Mouse (Mus musculus) c-Kit-positive CD71-positive TER-119-positive erythroid progenitor cells, embryonic 14.5 days (primary cell): Measurements from ENCODE around the gene Runx2.

Experiments used
- DNase-seq: peaks from one replicate; pipeline ENCODE4 v3.0.0-alpha.2; 2013; ENCODE audit warnings: low spot score

Gene Runx2

DNA sequence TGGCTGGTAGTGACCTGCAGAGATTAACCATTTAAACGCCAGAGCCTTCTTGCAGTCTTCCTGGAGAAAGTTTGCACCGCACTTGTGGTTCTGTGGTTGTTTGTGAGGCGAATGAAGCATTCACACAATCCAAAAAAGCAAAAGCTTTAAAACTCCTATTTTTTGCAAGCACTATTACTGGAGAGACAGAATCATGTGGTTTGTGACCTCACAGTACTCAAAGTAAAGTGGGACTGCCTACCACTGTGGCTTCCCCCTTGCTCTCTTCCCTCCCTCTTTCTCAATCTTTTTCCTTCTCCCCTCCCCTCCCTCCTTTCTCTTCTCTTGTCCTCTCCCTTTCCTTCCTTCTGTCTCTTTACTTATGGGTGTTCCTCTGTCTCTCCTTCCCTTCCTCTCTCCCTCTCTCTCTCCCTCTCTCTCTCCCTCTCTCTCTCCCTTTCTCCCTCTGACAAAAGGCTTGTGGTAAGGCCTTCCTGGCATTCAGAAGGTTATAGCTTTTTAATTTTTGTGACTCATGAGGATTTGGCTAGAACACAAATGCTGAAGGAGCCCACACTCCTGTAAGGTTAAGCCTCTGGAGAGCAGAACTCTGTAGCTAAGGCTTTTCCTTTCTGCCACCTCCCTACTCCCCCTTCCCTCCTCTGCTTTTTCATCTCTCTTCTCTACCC, at the start of gene Runx2:
Gene Runx2 (minus strand): TSS at position 290 of the 668 bp plus-strand sequence.
- DNase-seq: no peak

DNA sequence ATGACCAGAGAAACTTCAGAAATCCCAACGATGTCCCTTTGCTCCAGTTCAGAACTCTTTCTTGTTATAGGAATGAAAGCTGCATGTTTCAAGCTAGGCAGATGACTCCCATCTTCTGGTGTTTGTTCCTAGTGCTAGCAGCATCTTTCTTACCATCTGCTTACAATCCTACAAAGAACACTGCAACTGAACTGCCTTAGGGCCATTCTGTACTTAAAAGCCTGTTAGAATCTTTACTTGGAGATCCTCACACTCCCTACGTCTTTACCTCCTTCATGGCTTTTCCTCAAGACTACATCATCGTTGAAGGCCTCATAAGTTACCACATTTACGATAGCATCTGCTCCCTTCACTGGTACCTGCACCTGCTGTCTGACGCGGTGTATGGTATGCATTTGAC, 48.6 kb upstream of the Runx2 start:
- no peak for DNase-seq

DNA sequence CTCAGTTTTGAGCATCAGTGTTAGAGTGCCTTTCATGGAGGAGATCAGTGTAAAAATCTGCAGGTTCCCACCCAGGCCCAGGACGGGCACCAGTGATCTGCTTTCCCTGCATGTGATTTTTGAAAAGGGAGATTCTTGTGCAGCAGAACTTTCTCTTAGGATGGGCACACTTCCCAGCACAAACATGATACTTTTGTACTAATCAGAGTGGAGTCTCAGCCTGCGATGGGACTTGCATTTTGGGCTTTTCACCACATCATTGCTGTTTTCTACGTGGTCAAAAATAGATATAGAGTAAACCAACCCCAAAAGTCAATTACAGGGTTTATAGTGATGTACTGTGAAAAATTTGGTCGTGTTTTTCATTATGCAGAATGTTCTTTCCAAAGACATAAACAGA, 27.6 kb upstream of the Runx2 start:
- DNase-seq: no peak

DNA sequence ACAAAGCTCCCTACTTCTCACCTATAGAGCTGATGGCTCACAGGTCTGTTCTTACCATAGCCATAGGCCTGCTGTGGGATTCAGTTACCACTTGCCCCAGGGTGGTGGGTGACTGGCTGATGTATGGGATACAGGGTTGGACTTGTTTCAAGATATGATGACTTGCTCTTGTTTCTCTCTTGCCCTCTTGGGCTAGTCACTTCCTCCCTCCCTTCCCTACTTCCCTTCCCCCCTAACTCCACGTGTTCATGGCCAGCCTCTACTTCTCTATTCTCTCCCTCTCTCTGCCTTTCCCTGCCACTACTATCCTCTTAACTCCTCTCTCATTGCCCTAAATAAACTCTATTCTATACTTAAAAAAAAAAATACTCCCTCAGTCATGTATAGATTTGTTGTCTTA, 16.6 kb upstream of the Runx2 start:
- DNase-seq: no peak

DNA sequence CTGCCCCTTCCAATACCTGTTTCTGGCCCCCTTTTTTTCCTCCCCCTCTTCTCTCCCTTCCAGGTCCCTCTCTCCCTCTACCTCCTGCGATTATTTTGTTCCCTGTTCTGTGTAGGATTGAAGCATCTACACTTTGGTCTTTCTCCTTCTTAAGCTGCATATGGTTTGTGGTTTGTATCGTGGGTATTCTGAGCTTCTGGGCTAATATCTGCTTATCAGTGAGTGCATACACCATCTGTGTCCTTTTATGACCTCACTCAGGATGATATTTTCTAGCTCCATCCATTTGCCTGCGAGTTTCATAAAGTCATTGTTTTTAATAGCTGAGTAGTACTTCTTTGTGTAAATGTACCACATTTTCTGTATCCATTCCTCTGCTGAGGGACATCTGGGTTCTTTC, 15.0 kb upstream of the Runx2 start:
- DNase-seq: no peak

DNA sequence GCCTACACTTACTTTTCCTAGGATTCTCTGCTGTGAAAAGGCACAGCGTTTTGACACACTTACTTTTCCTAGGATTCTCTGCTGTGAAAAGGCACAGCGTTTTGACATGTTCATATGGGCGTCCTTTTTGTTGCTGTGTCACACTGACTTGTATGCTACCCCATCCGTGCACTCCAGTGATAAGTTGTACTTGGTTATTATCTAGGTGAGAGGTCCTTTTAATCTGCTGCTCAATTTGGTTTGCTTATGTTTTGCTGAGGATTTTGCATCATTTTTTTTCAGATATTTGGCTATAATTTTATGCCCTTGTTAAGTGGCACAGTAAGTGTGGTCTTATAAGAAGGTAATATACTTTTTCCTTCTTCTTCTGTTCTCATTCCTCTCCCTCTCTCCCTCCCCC, 13.4 kb upstream of the Runx2 start:
- DNase-seq: peak; percentile 59

DNA sequence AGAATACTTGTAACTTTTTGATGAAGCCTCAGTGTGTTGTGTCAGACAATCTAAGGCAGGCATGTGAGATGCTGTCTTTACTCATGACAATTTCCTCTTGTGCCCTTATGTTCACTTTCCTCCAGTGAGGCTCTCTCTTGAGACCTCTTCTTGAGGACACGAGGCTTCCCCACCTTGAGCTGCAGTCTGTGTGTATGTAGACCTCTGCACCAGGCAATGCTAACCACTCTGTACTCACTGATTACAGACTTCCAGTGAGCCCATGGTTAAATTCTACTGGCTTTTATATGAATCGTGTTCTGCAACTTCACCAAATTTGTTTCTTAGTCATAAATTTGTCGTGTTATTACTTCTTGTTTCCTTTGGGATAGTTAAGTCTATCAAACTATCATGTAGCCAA, 12.5 kb upstream of the Runx2 start:
- no peak for DNase-seq

DNA sequence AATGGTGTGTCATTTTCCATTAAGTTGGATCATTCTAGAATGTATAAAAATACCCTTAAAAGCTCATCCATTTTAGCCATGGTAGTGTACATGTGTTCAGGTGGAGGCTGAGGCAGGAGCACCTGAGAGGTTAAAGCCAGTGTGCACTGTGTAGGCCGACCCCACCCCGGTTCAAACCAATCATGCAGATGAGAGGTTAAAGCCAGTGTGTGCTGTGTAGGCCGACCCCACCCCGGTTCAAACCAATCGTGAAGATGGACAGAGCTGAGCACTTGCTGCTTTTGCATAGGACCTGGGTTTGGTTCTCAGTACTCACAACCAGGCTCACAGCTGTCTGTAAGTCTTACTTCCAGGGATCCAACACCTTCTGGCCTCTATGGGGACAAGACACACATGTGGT, 7.3 kb upstream of the Runx2 start:
- DNase-seq: no peak

DNA sequence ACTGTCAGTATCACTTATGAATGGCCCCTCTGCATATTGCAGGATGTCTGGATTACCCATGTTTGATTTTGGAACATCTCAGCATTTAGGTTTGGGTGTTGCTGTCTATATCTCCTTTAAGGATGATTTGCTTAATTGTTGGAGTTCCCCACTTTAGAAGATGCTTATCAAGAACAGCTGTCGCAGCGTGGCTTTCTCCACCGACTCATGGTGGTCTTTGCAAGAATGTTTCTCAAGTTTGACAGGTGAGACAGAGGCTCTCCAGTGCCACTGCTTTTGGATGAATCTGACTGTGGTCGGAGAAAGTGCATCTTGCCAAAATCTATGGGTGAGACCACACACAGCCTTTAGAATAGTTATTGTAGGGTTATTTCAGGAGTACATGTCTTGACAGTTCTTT, 5.2 kb upstream of the Runx2 start:
- DNase-seq: no peak

DNA sequence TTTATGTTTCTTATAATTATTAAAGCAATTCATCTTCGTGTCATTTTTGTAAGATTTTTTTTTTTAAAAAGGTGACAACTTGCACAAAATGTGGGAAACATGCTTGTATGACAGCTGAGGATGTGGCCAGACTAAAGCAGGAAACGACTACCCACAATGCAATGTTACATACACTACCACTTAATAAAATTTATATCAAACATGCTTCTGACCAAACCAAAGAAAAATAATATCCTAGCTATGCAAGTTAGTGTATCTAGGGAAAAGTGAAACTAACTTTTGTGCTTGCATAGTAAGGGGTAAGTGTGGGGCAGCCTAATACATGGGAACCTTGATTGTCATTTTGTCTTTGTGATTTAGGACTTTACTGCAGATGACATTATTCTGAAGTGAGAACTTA, 4.2 kb upstream of the Runx2 start:
- no peak for DNase-seq

DNA sequence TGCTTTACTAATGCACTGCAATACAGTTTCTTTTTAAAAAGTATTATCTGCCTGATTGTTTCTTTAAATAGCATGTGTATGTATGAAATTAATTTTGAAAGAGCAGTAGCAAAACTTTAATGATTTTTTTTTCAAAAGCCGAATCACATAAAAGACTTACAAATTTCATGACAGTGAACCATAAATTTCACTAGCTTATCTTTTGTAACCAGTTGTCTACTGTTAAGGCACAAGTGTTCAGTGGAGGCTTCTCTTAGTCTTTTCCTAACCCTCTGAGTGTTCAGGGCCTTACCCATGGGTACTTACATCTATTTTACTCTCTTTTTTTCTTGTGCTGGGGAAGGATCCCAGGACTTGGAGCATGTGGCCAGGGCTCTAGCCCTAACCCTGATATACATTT, 7.6 kb downstream of the Runx2 start:
- no peak for DNase-seq

DNA sequence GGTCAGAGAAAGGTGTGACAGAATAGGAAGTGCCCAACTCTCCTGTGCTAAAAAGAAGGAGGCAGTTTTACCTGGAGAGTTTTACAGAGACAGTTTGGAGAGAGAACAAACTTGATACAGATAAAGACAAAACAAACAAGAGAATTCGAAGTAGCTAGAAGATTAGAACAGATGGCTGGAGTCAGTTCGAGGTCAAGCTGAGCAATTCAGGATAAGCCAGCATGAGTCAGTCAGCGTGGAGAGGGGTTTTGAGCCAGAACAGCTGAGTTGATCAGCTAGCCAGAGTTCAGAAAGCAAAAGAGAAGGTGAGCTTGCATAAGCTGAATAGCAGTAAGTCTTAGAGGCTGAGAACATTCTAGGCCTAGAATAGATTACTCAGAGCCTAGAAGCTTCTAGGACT, 17.3 kb downstream of the Runx2 start:
- no peak for DNase-seq

DNA sequence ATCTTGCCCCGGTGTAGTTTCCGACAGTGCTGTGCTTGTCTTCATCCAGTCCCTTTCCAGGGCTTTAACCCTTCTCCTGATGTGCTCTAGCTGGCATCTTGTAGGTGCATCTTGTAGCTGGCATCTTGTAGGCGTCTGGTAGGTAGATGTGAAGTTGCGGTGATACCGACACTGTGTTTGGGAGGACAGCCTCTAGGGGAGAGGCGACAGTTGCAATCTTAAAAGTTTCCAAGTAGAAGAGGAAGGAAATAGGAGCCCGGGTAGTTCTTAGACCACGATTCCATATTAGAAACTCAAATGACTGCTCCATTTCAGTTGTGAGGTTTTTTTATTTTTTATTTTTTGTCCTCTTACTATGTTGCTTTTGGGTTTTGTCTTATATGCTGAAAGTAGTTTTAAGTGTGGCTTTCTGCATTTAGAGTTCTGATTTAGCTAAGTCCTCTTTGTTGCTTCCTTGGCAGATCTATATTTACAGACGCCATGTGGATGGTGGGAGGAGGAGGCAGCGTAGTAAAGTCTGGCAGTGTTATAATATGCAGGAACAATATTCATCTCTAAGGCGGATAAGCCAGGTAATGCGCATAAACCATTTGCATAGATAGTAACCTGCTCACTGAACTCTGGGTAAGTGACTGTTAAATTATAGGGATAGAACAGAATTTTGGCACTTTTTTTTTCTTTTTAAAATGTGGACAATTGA, 22.2 kb downstream of the Runx2 start:
- no peak for DNase-seq

DNA sequence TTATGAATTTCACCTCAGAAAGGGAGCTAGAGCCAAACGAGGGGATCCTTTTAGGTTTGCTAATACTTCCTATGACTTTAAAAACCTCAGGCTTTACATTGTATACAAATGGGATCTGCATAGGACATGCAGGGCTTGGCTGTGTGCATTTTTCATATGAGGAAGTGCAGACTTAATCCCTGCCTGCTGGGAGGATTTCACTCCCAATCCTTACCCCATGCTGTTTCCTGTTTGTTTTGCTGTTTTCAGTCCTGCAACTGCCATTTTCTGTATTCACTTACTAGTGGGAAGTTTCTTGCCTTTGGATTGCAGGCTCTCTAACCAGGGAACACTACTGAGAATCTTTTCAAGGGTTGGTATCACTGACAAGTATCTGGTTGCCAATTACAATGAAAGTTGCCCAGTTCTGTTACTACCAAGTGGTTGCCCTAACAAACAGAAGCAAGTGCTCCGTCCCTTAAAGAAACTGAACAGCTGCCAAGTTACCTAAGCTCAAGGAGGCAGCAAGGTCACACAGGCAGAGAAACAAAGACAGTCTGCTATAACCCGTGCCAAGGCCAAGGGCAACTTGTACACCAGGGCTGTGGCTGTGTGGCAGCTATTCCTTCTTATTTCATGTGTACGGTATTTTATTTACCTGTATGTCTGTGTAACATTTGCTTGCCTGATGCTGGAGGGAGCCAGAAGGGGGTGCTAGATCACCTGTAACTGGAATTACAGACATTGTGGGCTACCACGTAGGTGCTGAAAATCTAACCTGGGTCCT, 25.4 kb downstream of the Runx2 start:
- no peak for DNase-seq

DNA sequence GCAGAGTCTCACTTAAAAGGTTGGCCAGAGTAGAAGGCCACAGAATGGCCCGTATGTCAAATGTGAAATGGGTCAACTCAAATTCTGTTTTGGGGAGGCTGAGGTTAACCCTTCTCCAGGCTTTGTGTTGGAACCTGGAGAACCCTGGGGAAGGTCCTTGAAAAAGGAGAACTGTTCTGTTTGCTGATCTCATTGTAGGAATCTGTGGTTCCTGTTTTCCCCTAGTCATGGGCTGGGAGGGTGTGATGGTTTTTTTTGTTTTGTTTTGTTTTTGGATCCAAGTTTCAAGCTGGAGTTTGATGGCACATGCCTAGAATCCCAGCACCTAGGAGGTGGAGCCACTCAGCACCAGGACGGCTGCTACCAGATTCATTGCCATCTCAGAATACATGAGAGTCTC, 31.5 kb downstream of the Runx2 start:
- DNase-seq: no peak

DNA sequence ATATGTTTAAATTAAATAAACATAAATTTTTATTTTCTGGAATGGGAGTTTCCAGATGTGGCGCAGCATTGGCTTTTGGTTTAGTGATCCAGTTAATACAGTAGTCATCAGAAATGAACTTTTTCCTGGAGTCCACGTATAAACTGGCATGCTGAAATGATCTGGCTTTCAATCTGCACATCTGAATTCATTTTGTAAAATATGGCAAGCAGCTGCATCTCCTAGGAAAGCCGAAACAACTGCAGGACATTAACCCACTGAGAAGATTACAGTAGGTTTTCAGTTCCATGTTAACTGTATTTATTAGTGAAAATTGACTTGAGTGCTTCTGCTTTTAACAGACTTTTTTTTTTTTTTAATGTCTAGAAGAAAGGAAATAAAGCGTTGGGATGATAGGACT, 32.2 kb downstream of the Runx2 start:
- no peak for DNase-seq

DNA sequence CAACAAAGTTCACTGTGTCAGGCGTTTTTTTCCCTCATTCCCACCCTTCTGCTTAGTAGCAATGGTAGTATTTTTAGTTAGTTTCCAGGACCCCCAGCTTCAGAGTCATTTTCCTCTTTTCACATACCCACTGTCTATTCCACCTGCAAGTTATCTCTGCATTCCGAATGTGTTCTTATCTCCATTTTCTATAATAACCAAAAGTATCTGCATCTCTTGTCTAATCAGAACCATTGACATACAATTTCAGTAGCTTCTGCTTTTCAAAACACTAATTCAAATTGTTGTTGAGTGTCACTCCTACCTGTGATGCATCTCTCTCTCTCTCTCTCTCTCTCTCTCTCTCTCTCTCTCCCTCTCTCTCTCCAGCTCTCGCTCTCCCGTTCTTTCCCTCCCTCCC, 34.2 kb downstream of the Runx2 start:
- DNase-seq: no peak

DNA sequence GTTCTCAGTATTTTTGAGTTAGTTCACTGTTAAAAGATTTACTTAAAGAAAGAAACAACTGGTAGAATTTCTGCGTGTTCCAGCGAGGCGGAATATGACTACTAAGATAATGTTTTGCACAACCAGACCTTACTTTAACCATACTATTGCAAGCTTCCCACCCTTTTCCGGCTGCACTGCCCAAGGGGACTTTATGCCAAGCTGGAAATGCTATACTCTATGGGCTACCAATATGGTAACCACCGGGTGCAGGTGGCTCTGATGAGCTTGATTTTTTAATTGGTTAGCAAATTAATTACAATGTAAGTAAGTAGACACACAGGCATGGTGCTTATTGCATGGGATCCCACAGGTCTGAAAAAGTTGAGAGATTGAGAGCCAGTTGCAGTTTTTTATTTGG, 36.5 kb downstream of the Runx2 start:
- no peak for DNase-seq

DNA sequence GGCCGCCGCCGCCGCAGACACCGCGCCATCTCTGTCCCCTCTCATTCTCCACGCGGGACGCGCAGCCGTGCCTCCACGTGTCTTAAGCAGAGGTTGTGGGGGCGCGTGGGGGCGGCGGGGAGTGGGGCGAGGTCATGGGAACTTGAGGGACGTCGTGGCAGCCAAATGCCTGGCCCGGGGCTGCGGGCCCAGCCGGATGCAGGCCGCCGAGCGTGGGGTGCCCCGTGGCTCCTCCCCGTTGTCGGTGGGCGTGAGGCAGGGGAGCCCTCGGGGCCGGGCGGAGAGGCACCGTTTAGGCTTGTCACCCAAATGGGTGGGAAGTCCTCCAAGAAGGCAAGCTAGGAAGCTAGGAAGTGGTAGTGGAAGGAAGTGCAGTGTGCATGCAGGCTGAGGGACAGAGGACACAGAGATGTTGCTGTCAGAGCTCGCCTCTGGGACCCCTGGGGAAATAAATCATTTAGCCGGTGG, 37.2 kb downstream of the Runx2 start:
- peak; percentile 40 for DNase-seq

DNA sequence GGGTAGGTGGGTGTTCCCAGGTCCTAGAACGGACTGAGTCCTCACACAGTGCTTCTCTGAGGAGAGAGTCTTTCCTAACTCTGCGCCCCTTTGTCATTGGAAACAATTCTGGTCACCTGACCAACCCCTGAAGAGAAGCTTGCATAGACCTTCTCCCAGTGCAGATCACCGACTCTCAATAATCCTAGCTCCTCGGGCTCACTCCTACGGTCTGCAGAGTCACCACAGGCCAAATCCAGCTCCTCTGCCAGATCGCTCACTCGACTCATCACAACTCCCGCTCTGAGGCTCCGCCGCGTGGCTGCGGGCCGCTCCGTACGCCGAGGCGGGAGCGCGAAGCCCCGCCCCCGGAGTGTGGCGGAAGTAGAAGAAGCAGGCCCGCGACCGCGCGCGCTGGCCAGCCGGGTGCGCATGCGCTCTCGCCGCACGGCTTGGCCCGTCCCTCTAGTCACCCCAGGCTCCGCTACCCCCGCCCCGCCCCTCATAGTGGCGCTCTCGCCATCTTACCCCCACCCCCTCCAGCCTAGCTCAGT, 37.8 kb downstream of the Runx2 start, which contains the start of gene Supt3:
Gene Supt3 (plus strand): TSS at position 415 of the 533 bp plus-strand sequence.
- DNase-seq: peak; percentile 92

DNA sequence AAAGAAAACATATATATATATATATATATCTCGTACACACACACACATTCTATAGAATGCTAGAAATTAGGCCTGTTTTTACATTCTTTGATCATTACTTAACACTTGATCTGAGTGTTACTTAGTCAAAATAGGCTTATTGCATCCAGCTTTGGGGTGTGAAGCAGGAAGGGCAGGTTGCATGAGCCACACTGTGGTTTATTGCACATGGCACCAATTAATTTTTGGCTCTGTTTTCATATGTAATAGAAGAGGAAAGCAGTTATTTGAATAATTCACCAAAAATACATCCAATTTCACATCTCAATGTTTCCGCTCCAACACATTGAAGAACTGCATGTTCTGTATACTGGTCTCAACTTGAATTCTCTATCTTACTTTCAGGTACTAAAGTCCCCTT, 42.0 kb downstream of the Runx2 start:
- no peak for DNase-seq

DNA sequence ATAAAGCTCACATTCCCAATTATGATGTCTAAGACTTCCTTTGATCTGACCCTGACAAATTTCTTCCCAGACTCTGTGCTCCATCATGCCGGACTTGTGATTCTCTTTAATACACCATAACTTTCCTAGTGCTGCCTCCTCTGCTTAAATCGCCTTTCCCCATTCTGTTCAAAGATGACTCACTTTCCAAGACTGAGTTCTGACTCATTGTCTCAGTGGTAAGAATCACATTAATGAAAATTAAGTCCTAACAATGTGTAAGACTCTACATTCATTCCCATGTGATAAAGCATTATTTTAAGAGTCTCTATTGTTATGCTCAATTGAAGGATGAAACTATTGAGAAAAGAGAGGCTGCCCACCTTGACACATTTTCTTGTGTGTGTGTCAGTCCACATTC, 43.7 kb downstream of the Runx2 start:
- no peak for DNase-seq

DNA sequence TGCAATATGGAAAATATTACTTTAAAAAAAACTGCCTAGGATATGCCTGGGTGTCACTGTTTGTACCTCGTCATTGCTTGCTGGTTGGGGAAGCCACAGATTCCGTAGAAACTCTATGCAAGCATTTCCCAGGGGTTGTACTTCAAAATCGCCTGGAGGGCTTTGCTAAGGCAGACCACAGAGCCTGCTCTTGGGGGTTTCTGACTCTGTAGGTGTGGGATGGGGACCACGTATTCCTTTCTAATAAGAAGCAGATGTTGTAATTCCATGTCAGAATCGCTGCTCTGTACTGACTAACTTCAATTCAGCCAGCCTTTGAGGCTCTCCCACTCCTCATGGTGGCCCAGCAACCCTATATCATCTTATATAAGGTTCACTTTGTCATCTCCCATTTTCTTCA, 46.1 kb downstream of the Runx2 start:
- no peak for DNase-seq
